Mouse (Mus musculus) hindbrain, embryonic 10.5 days (tissue): ENCODE results near the gene Tmem208. TPM values are rescaled to one million over a fixed set of nuclear protein-coding genes. Genes with fewer than 3 reads are reported as not detected.

Experiments
- DNase-seq: peaks from one replicate; pipeline ENCODE4 v3.0.0-alpha.2; 2017; ENCODE audit warnings: low spot score
- H3K27ac ChIP-seq: fragments of 300-500 bp; sonication (generic); 2 replicates; pipeline ENCODE4 v1.5.1; 2016; ENCODE audit warnings: mild to moderate bottlenecking, moderate library complexity
- H3K27me3 ChIP-seq: fragments of 300-500 bp; sonication (generic); 2 replicates; pipeline ENCODE4 v1.6.1; 2016; ENCODE audit warnings: mild to moderate bottlenecking; ENCODE audit not compliant: poor library complexity, insufficient read depth, severe bottlenecking
- H3K36me3 ChIP-seq: fragments of 300-500 bp; sonication (generic); 2 replicates; pipeline ENCODE4 v1.6.1; 2016; ENCODE audit warnings: mild to moderate bottlenecking, moderate library complexity
- H3K4me1 ChIP-seq: fragments of 300-500 bp; sonication (generic); replicated peaks from 2 replicates; pipeline ENCODE4 v1.6.1; 2016; ENCODE audit warnings: mild to moderate bottlenecking
- H3K4me3 ChIP-seq: fragments of 300-500 bp; sonication (generic); 2 replicates; pipeline ENCODE4 v1.5.1; 2016; ENCODE audit warnings: mild to moderate bottlenecking, moderate library complexity
- H3K9me3 ChIP-seq: fragments of 300-500 bp; sonication (generic); 2 replicates; pipeline ENCODE4 v1.6.1; 2016; ENCODE audit warnings: mild to moderate bottlenecking, moderate library complexity
- whole genome bisulfite sequencing: fragments of 180-500 bp; shearing (Covaris S2); methylation state at CpG from one replicate; pipeline ENCODE4 v1.1.7; 2016; 5-methylcytosine and 5-hydroxymethylcytosine counted together
- polyA plus RNA-seq: library from polyadenylated mRNA; unstranded; fragments of >200 nt; fragmentation: Nextera tagmentation; extraction: Ambion mirVana; gene quantifications from 2 replicates; pipeline ENCODE4 v1.2.1, GENCODE M21; 2016

Tmem208 gene
- polyA plus RNA-seq = 110 and 113 TPM in 2 replicates

- peak within 1 kb of the TSS; percentile 91 for H3K27ac ChIP-seq
- peaks cover 46% of the 10 kb centered on the region for H3K36me3 ChIP-seq
- H3K9me3 ChIP-seq = no peaks in the 10 kb centered on the region
- WGBS = under 1% methylated on average over 36 of the region's 36 CpGs
- H3K4me3 ChIP-seq = peak within 1 kb of the TSS; percentile 83
- peak; percentile 97 for DNase-seq
- H3K4me1 ChIP-seq = peaks cover 24% of the 10 kb centered on the region
- no peaks in the 10 kb centered on the region for H3K27me3 ChIP-seq
Observed at GRCm38 (mm10) chr8:105326141-105326672, at the start of gene Tmem208, which contains the start of gene Lrrc29. Tmem208 (plus strand) TSS chr8:105326354. Lrrc29 (minus strand) TSS chr8:105326278.

GRCm38 (mm10) chr8:105278911-105279334 is 47.2 kb upstream of the Tmem208 start:
- WGBS = 2% methylated on average over 28 of the region's 28 CpGs
- DNase-seq = no peak
- Histone ChIP-seq H3K27ac (no peak overlapping the region), H3K9me3 (no peaks in the 10 kb centered on the region), H3K36me3 (peaks cover 38% of the 10 kb centered on the region), H3K27me3 (peaks cover 100% of the 10 kb centered on the region), H3K4me1 (peaks cover 34% of the 10 kb centered on the region), H3K4me3 (peak overlapping the region; percentile 34)

GRCm38 (mm10) chr8:105280567-105280966 is 45.6 kb upstream of the Tmem208 start:
- Histone ChIP-seq H3K4me3 (no peak overlapping the region), H3K27ac (no peak overlapping the region), H3K36me3 (peaks cover 51% of the 10 kb centered on the region), H3K4me1 (peaks cover 34% of the 10 kb centered on the region), H3K9me3 (no peaks in the 10 kb centered on the region), H3K27me3 (peaks cover 97% of the 10 kb centered on the region)
- 60% methylated on average over 3 of the region's 3 CpGs for WGBS
- DNase-seq = no peak

- H3K4me1 ChIP-seq = peaks cover 28% of the 10 kb centered on the region
- DNase-seq = no peak
- H3K4me3 ChIP-seq = no peak overlapping the region
- WGBS = 91% methylated on average over 12 of the region's 12 CpGs
- H3K36me3 ChIP-seq = peaks cover 56% of the 10 kb centered on the region
- no peak overlapping the region for H3K27ac ChIP-seq
- H3K27me3 ChIP-seq = peaks cover 93% of the 10 kb centered on the region
- no peaks in the 10 kb centered on the region for H3K9me3 ChIP-seq
Observed at GRCm38 (mm10) chr8:105281821-105282220, 44.3 kb upstream of the Tmem208 start.

GRCm38 (mm10) chr8:105282239-105282638 is 43.9 kb upstream of the Tmem208 start:
- 84% methylated on average over 4 of the region's 4 CpGs for WGBS

GRCm38 (mm10) chr8:105283074-105283473 is 43.1 kb upstream of the Tmem208 start:
- WGBS = 24% methylated on average over 23 of the region's 23 CpGs
- no peak for DNase-seq
- H3K36me3 ChIP-seq = peaks cover 56% of the 10 kb centered on the region
- H3K4me3 ChIP-seq = no peak overlapping the region
- peaks cover 81% of the 10 kb centered on the region for H3K27me3 ChIP-seq
- H3K27ac ChIP-seq = no peak overlapping the region
- no peaks in the 10 kb centered on the region for H3K9me3 ChIP-seq
- peaks cover 36% of the 10 kb centered on the region for H3K4me1 ChIP-seq

More at GRCm38 (mm10) chr8:105282239-105282638, 43.9 kb upstream of the Tmem208 start:
- Histone ChIP-seq H3K4me3 (no peak overlapping the region), H3K4me1 (peaks cover 29% of the 10 kb centered on the region), H3K36me3 (peaks cover 56% of the 10 kb centered on the region), H3K27me3 (peaks cover 89% of the 10 kb centered on the region), H3K27ac (no peak overlapping the region), H3K9me3 (no peaks in the 10 kb centered on the region)
- no peak for DNase-seq

- peaks cover 66% of the 10 kb centered on the region for H3K27me3 ChIP-seq
- no peak overlapping the region for H3K4me3 ChIP-seq
- no peak for DNase-seq
- no peaks in the 10 kb centered on the region for H3K9me3 ChIP-seq
- H3K36me3 ChIP-seq = peaks cover 49% of the 10 kb centered on the region
- H3K27ac ChIP-seq = no peak overlapping the region
- WGBS = 44% methylated on average over 12 of the region's 12 CpGs
- peaks cover 51% of the 10 kb centered on the region for H3K4me1 ChIP-seq
Observed at GRCm38 (mm10) chr8:105285514-105285913, 40.6 kb upstream of the Tmem208 start.

- Histone ChIP-seq H3K27ac (no peak overlapping the region), H3K4me1 (peaks cover 57% of the 10 kb centered on the region), H3K4me3 (no peak overlapping the region), H3K9me3 (no peaks in the 10 kb centered on the region), H3K27me3 (peaks cover 61% of the 10 kb centered on the region), H3K36me3 (peaks cover 39% of the 10 kb centered on the region)
- DNase-seq = no peak
- 88% methylated on average over 4 of the region's 4 CpGs for WGBS
Observed at GRCm38 (mm10) chr8:105286907-105287306, 39.2 kb upstream of the Tmem208 start.

GRCm38 (mm10) chr8:105288231-105288630 is 37.9 kb upstream of the Tmem208 start:
- H3K4me1 ChIP-seq = peaks cover 54% of the 10 kb centered on the region
- no peaks in the 10 kb centered on the region for H3K9me3 ChIP-seq
- DNase-seq = no peak
- H3K27ac ChIP-seq = 0 out of 2 replicates have a peak overlapping the region, but pooled peaks have one; percentile 91
- peaks cover 54% of the 10 kb centered on the region for H3K27me3 ChIP-seq
- H3K36me3 ChIP-seq = peaks cover 25% of the 10 kb centered on the region
- WGBS = 87% methylated on average over 5 of the region's 5 CpGs
- H3K4me3 ChIP-seq = peak overlapping the region; percentile 54

GRCm38 (mm10) chr8:105288958-105289732 is 37.0 kb upstream of the Tmem208 start:
- DNase-seq = peak; percentile 95
- H3K36me3 ChIP-seq = peaks cover 18% of the 10 kb centered on the region
- no peaks in the 10 kb centered on the region for H3K9me3 ChIP-seq
- H3K27ac ChIP-seq = peak overlapping the region; percentile 91
- WGBS = under 1% methylated on average over 53 of the region's 53 CpGs
- H3K4me3 ChIP-seq = peak overlapping the region; percentile 54
- H3K27me3 ChIP-seq = peaks cover 50% of the 10 kb centered on the region
- peaks cover 54% of the 10 kb centered on the region for H3K4me1 ChIP-seq

GRCm38 (mm10) chr8:105289805-105290460 is 36.2 kb upstream of the Tmem208 start, which contains the start of gene 4931428F04Rik:
4931428F04Rik (minus strand) TSS chr8:105289864.
- H3K9me3 ChIP-seq = no peaks in the 10 kb centered on the region
- H3K36me3 ChIP-seq = peaks cover 12% of the 10 kb centered on the region
- peak; percentile 71 for DNase-seq
- peaks cover 54% of the 10 kb centered on the region for H3K4me1 ChIP-seq
- H3K4me3 ChIP-seq = peak within 1 kb of the TSS; percentile 54
- WGBS = 2% methylated on average over 43 of the region's 43 CpGs
- H3K27ac ChIP-seq = peak within 1 kb of the TSS; percentile 91
- peaks cover 45% of the 10 kb centered on the region for H3K27me3 ChIP-seq

GRCm38 (mm10) chr8:105290554-105291314 is 35.4 kb upstream of the Tmem208 start:
- H3K4me3 ChIP-seq = peak overlapping the region; percentile 54
- peaks cover 48% of the 10 kb centered on the region for H3K4me1 ChIP-seq
- peaks cover 4% of the 10 kb centered on the region; the same call in 1 of the 2 replicates for H3K36me3 ChIP-seq
- WGBS = 9% methylated on average over 31 of the region's 31 CpGs
- H3K9me3 ChIP-seq = no peaks in the 10 kb centered on the region
- H3K27ac ChIP-seq = 0 out of 2 replicates have a peak overlapping the region, but pooled peaks have one; percentile 91
- peak; percentile 89 for DNase-seq
- peaks cover 44% of the 10 kb centered on the region for H3K27me3 ChIP-seq
